Mouse (Mus musculus) gastrocnemius, adult 2 months (tissue): Measurements from ENCODE around the gene Dcxr. TPM values are rescaled to one million over a fixed set of nuclear protein-coding genes. Genes with fewer than 3 reads are reported as not detected.
"Not testable (repeated sequence)": the region's sequence is repeated elsewhere in the genome, so short reads cannot be mapped to it uniquely, and the experiment has no call there.

Source experiments
- DNase-seq: peaks from one replicate; pipeline ENCODE4 v3.0.0; 2022
- H3K27ac ChIP-seq: fragments of 200-600 bp; 2 replicates; pipeline ENCODE4 v1.8.1; 2022; ENCODE audit warnings: mild to moderate bottlenecking
- H3K4me3 ChIP-seq: fragments of 200-600 bp; 2 replicates; pipeline ENCODE4 v1.8.1; 2022; ENCODE audit warnings: mild to moderate bottlenecking, moderate library complexity
- CTCF ChIP-seq: fragments of 200-600 bp; IDR thresholded peaks from 2 replicates; pipeline ENCODE4 v1.8.1; 2022; ENCODE audit warnings: antibody characterized with exemption, mild to moderate bottlenecking, moderate library complexity
- intact Hi-C: fragments of 180-260 bp; cut with DNase I; formaldehyde crosslinking; loops from one replicate; pipeline ENCODE4 v1.15.1; 2025
- total RNA-seq, 2 experiments: library from RNA; stranded (reverse); gene quantifications; 2 replicates each; pipeline ENCODE4 v1.2.3; 2021

Gene Dcxr
- total RNA-seq, 2 experiments from 2014 or later, result 6.3 to 8.6 TPM

DNA sequence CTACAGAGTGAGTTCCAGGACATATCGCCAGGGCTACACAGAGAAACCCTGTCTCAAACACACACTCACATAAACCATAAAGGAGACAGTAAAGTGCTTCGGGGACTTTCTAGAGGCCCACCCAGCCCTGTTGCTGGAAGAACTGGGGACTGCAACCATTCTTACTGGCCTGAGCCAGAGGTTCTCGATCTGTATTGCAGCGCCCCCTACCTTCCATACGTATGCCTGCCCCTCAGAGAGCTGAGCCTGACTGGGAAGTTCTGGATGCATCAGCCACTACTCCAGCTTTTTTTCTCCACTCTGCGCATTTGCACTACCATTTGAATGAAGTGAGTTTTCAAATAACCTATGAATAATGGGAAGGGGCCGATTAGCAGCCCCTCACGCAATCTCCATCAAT, 22.3 kb upstream of the Dcxr start:
- intact Hi-C loops, result loop anchor here (2.0 kb wide), 1 partner anchor 29 kb away; the partner anchor contains the start of gene Rac3
- peak; percentile 68 for TF ChIP-seq CTCF
- DNase-seq, result peak; percentile 67
- Histone ChIP-seq H3K4me3 (no peak overlapping the region), H3K27ac (no peak overlapping the region)

DNA sequence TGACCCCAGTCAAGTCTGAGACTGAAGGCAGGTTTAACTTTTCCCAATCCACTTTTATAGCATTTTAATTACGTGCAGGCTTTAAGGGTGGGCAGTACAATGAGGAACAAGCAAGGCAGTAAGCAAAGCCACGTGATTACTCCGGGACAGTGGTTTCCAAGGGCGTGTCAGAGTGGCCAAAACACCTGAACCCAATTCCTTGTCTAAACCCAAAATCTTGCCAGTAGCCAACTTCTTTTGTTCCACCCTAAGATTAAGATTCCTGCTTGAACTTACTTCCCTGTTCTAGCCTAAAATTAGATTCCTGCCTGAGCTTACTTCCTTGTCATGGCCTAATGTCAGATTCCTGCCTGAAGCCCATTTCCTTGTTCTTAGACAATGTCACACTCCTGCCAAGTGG, 20.9 kb upstream of the Dcxr start:
- peak overlapping the region; percentile 59 for H3K27ac ChIP-seq
- no peak for TF ChIP-seq CTCF
- no peak overlapping the region for H3K4me3 ChIP-seq
- intact Hi-C loops, result loop anchor here (2.0 kb wide), 1 partner anchor 27 kb away; the partner anchor contains the start of gene Rac3
- DNase-seq, result no peak

DNA sequence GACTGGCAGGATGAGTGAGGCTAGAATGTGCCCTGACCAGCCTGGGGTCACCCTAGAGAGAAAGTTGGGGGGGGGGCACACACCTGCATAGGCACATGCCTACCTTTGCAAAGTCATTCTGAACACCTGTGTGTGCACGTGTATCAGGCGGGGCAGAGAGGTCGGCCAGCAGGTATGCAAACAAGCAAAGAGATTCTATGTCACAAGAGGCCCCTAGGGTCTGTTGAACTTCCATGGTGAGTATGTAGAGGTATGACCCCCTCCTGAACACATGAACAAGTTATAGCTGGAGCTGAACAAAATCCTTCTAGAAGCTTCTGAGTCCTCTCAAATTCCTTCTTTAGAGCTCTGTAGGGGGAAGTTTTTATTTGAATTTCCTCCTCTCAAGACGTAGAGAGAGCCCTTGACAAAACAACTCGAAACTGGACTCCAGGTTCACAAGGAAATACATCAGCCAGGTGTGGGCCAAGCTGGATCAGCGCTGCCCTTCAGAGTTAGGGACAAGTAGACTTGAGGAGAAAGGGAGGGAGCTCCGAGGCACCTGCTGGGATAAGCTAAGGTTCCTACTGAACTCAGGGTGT, 17.1 kb upstream of the Dcxr start:
- intact Hi-C loops, result no loop called here
- Histone ChIP-seq H3K27ac (no peak overlapping the region), H3K4me3 (no peak overlapping the region)
- no peak for DNase-seq
- TF ChIP-seq CTCF, result no peak

DNA sequence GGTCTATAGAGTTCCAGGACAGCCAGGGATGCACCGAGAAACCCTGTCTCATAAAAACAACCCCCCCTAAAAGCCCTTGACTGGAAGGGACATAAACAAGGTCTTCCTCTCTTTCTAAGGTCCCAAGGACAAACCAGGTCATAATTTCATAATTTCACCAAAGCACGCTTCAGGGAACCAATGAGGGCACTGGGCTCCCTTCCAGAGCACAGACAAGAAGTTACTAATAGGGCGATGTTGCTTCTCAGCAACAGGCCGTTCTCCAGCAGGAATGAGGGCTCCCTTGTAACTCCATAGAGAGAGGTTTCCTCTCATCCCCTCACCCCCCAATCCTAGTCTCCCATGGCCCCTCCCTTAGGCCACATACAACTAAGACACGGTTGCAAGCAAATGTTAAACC, 13.9 kb upstream of the Dcxr start:
- no peak for DNase-seq
- intact Hi-C loops, result no loop called here
- Histone ChIP-seq H3K4me3 (no peak overlapping the region), H3K27ac (no peak overlapping the region)
- TF ChIP-seq CTCF, result no peak

DNA sequence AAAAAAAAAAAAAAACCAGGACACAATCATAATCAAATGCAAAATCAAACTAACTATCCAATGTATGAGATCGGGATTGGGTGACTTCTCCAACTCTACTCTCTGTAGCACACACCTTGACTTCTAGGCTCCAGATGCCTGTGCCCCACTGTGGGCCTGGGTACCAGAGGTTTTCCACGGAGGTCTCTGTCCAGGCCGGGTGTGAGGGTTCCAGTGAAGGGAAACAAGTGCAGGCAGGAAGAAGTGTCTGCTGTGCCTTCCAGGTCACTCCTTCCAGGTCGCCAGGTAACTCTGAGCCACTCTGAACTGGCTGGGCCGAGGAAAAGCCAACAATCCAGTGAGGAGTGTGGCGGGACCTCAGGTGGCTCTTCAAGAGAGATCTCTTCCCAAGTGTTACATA, 9.3 kb upstream of the Dcxr start:
- Histone ChIP-seq H3K4me3 (no peak overlapping the region), H3K27ac (no peak overlapping the region)
- intact Hi-C loops, result loop anchor here (2.0 kb wide), 1 partner anchor 14 kb away; no protein-coding TSS in a partner anchor
- no peak for TF ChIP-seq CTCF
- no peak for DNase-seq

DNA sequence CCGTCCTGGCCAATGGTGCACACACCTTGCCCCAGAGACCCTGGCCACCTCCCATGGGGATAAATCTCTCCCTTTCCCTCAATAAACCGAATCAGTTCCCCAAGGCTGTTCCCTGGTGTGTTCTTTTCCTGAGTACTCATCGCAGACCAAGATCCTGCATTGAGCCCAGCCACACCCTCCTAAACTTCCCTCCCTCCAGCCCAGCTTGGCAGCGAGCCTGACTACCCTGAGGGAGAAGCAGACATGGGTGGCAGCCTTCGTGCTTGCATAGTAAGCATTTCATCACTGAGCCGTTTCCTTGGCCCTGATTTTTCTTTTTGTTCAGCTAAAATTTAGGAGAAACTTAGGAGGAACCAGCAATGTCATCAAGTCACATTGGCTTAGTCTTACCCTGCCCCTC, 6.4 kb upstream of the Dcxr start:
- no peak for TF ChIP-seq CTCF
- Histone ChIP-seq H3K4me3 (no peak overlapping the region), H3K27ac (no peak overlapping the region)
- intact Hi-C loops, result no loop called here
- DNase-seq, result peak; percentile 69

DNA sequence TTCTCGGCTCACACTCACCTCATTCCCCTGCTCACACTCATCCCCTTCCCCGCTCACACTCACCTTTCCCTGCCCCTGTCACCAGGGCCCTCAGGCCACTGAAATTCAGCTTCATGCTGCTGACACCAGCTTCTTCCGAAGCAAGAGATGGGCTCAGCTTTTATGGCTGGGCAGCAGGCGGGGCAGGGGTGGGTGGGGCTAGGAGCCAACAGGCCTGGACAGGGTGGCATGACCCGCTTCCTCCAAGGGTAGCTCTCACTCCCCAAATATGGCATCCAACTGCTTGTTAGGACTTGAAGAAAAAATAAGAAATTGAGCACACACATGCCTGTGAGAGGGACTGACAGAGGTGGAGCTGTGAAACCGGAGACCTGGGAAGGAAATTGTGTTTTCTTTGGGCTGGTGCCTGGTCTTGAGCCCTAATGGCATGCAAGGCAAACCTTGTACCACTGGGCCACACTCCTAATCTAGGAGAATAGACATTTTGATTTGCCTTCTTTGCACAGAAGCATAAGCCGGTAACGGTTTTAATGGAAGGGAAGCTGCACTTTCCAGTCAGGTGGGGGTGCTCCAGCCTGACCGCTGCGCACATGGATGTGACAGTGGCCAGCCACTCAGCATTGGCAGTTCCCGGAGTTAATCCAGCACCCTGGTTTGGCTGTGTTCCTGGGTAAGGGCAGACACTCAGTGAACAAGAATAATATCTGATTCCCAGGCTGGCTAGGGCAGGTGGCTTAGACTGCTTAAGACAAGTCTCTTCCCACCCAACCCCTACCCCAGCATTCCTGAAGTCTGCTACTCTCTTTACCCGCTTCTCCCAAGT, 5.0 kb upstream of the Dcxr start, which contains the start of gene Cbr2:
Cbr2 (minus strand) TSS at position 257 of the 823 bp plus-strand sequence.
- intact Hi-C loops, result no loop called here
- Histone ChIP-seq H3K27ac (peak within 1 kb of the TSS; percentile 66), H3K4me3 (peak within 1 kb of the TSS; percentile 51)
- peak; percentile 67 for DNase-seq
- no peak; the same call in 1 of the 2 replicates for TF ChIP-seq CTCF

DNA sequence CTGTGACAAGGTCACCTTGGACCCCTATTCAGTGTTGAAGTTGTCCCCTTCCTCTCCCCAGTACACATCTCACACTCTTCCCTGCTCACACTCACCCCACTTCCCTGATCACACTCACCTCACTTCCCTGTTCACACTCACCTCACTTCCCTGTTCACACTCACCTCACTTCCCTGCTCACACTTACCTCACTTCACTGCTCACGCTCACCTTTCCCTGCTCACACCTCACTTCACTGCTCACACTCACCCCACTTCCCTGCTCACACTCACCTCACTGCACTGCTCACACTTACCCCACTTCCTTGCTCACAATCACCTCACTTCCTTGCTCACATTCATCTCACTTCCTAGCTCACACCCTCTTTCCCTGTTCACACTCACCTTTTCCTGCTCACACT, 4.3 kb upstream of the Dcxr start:
- peak overlapping the region; percentile 51 for H3K4me3 ChIP-seq
- peak overlapping the region; percentile 66 for H3K27ac ChIP-seq
- intact Hi-C loops, result no loop called here
- TF ChIP-seq CTCF, result no peak
- no peak for DNase-seq

DNA sequence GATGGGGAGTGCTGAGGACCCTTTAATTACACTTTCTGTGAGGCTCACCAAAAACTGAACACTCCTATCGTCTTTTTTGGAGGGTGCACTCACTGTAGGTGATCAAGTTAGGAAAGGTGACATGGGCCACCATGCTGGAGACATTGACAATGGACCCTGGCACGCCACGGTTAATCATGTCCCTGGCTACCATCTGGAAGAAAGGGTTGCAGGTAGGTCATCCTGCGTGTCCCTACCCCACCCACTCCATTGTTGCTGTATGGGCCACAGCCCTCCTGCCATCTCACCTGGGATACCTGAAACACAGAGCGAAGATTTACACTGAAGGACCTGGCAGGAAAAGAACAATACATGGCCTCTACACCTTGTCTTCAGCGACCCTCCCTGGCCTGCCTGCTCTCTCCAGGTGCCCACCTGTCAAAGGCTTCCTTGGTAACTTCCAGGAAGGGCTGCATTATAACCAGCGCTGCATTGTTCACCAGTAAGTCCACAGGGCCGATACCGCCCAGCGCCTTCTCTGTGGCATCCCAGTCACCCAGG, 3.3 kb upstream of the Dcxr start:
- intact Hi-C loops, result no loop called here
- Histone ChIP-seq H3K4me3 (peak overlapping the region; percentile 51), H3K27ac (no peak overlapping the region)
- DNase-seq, result no peak
- TF ChIP-seq CTCF, result no peak

DNA sequence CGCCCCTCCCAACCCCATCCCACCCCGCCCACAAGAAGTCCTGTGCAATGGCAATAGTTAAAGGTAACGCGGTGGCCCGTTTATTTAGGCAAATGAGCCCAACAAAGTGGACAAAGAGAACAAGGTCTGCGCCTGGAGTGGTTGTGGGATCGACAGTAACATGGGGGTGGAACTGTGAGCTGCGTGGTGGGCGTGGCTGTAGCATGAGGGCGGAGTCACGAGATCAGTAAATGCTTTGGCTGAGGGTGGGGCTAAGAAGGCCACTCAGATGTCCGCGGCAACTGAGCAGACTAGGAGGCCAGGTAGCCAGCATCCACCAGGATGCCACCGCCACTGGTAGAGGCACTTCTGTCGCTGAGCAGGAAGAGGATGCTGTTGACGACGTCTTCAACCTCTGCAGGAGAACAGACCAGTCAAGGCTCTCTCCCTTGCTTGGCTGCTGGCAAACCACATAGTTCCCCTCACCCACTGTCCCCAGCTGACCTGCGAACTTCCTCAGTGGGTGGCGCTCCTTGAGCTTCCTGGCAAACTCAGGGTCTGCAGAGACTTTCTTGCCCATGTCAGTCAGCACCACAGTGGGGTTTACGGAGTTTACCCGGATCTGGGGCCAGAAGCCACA, 2.5 kb upstream of the Dcxr start:
- DNase-seq, intact Hi-C loops: not testable (repeated sequence)

DNA sequence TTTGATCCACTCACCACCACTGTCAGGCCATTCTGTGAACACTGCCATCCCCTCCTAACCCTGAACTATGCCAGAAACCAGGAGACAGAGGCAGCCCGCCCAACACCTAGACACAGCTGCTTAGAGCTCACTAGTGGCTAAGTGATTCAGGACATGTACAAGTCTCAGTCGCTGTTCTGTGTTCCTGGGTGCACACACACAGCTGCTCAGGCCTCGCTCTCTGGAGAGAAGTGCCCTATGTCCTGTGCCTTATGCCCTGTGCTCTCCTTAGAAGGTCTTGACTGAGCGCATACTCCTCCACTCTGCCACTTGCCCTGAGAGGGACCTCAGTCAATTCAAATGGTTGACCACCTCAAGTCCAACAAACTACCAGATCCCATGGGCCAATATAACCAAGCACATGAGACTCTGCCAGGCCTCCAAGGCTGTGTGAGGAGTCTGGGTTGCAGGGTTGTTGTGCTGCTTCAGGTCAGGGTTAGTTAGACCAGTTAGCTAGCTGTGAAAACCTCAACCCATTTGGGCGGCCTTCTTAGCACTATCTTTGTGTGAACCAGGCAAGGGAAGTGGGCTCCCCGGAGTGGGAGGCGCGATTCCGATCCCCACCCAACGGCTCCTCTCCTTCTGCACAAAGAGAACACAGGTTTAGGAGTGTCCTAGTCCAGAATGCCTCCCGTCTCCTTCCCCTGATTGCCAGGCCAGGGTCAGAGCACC, 1.6 kb upstream of the Dcxr start:
- no peak for TF ChIP-seq CTCF
- Histone ChIP-seq H3K27ac (no peak overlapping the region), H3K4me3 (no peak overlapping the region)
- no peak for DNase-seq
- intact Hi-C loops, result no loop called here

More for the DNA sequence above, 2.5 kb upstream of the Dcxr start:
- not testable (repeated sequence) for H3K27ac ChIP-seq
- peak overlapping the region; percentile 32 for H3K4me3 ChIP-seq

DNA sequence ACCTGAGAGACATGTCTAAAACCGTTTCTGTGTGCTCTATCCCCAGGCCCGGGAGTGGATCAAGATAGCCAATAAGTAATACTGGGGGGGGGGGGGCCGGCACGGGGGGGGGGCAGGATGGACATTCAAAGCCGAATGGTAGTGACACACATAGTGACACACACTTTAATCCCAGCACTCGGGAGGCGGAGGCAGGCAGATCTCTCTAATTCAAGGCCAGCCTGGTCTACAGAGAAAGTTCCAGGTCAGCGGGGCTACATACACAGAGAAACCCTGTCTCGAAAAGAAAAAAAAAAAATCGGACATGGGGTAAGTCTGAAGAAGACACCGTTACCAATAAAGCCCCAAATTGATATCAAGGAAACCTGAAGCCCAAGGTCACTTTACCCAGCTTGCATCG, 483 bp upstream of the Dcxr start:
- intact Hi-C loops, result no loop called here
- no peak for TF ChIP-seq CTCF
- Histone ChIP-seq H3K4me3 (peak overlapping the region; percentile 90), H3K27ac (peak overlapping the region; percentile 87)
- no peak for DNase-seq
